Mouse (Mus musculus): ENCODE measurements around the gene Numb.

DNA sequence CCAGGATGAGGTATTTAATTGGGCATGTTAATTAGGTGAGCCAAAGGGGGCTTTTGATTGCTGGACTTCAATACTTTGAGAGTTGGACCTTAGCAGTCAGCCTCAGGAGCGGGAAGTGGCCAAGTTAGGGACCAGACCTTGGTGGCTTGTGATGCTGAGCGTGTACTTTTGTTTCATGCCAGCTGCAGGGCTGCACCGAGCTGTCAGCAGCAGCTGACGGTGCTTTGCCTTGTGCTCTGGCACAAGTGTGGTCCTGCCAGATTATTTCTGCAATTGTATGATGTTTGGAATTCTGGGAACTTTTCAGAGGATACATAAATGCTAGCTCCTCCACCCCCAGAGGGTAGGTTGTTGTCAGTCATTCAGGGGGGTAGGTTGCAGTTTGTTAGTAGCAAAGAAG, 136.4 kb downstream of the Numb start:
- no peak for TF ChIP-seq CTCF (IDR thresholded peaks at IDR 0.05; ENCODE audit: control insufficient read depth, insufficient read depth, low read length)
- TF ChIP-seq POLR2A (IDR thresholded peaks at IDR 0.05; ENCODE audit: borderline replicate concordance, control insufficient read depth, low read depth, low read length): no peak

Measured in bone marrow, adult 2 months (tissue).